Mouse (Mus musculus) heart, adult 18-20 months (tissue): ENCODE data around the gene Lgals3bp. TPM values are rescaled to one million over a fixed set of nuclear protein-coding genes. Genes with fewer than 3 reads are reported as not detected.

Experiments
- DNase-seq, 2 experiments: peaks; one replicate each; pipeline ENCODE4 v3.0.0; 2021 to 2022; ENCODE audit warnings: mixed read lengths in 1 of 2
- total RNA-seq, 2 experiments: library from RNA; stranded (reverse); gene quantifications; 2 replicates each; pipeline ENCODE4 v1.2.3; 2021

Gene Lgals3bp
- total RNA-seq, 2 experiments from 2014 or later = 19.6 to 34.9 TPM

DNA sequence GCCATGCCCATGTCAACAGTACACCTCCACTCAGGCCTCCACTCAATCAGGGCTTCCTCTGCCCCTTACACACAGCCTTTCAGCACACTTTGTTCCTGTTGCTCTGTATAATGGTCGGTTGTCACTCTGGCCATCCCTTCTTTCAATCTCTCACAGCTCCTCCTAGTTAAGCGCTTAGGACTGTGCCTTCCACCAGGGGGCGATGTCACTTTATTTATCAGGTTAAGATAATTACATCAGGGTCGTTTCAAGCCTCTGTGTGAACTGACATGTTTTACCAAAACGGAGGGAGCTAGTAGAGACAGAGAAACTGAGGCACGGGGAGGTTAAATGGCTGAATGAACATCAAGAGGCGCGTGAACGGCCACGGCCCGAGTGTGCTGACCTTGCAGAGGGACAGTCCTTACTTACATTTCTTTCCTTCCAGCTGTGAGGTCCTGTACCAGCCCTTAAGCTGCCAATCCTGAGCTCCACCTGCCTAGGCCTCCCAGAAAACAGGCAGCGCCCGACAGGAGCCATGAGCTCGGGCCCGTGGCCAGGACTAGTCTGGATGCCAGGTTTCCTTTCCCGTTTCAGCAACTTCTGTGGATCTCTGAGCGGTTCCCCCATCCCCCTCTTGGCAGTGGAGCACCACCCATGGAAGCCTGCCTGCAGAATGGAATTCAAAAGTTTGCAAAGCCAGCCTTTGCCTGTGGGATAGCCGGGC, 21.5 kb upstream of the Lgals3bp start:
- DNase-seq = peak; percentile 86 to 94

DNA sequence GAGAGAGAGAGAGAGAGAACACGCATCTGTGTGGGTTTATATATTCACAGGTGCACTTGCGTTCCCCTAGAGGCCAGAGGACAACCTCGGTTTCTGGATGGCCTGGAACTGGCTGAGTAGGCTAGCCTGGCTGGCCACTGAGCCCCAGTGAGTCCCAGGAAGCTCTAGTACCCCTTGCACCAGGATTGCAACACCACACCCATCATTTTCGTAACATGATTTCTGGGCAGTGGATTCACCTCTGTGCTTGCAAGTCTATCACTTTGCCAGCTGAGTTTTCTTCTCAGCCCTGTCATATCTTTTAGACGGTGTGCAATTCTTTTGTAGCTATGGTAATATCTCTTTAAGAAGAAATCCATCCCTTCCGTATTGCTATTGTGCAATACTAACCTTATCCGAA, 18.4 kb upstream of the Lgals3bp start:
- DNase-seq = no peak

DNA sequence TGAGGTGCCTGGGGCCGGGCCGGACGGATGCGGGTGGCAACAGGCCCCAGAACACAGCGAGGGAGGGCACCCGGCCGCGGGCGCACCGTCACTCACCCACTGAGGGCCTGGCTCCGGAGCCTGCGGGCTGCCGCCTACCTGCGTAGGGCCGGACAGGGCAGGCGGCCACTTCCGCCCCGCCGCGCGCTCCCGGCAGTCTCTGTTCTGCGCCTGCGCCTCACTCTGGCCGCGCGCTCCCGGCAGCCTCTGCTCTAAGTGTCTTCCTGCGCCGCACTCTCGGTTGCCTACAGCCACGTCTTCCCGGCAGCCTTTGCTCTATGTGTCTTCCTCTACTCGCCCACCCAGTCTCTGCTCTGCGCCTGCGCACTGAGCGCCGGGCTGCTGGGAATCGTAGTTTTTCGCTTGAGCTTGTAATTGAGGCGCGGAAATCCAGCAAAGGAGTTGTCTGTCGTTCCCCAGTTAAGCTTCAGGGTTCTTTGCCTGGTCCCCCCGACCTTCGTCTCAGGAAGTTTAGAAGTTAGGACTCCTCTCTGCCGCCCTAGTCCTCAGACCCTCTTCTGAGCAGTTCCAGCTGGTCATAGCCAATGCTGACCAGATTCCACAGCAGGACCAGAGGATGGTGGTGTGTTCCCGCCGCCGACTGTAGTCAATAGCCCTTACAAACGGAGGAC, 17.1 kb upstream of the Lgals3bp start, which contains the start of gene Cant1:
Gene Cant1, minus strand, starts transcription at position 253 of the 671 bp plus-strand sequence.
- peak; percentile 97 to 99 for DNase-seq

GRCm38 (mm10) chr11:118418442-118418833, 16.5 kb upstream of the Lgals3bp start:
- no peak for DNase-seq

DNA sequence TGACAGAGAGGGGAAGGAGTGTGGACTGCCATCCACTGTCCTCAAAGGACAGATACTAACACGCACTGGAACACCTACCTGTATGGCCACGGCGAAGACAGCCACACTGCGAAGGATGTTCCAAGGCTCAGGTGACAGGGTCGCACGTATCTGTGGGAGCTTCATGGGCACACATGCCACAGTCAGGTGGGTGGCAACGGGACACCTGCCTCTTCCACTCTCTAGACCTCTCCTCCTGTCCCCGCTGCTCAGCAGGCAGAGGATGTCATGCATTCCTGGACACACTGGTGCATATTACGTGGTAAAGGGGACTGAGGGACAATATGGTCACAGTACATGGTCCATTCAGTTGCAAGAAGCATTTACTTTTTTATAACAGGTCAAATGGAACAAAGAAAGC, 15.6 kb upstream of the Lgals3bp start:
- no peak for DNase-seq

- DNase-seq = no peak
Observed at GRCm38 (mm10) chr11:118416046-118416445, 14.2 kb upstream of the Lgals3bp start.

DNA sequence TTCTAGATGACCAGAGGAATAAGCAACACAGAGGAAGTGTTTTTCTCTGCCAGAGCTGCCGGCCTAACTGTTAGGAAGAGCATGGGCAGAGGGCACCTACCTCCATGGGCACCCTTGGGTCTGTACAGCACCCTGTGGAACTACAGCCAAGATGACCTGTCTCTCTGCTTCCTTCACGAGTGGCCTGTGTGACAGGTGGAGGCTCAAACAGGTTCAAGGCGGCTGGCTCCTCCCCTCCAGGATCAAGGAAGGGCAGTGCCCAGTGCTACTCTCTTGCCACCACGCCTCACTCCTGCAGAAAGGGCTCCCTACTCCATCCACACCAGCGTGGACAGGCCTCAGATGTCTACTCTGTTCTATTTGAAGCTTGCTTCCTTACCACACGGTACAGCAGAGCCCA, 13.7 kb upstream of the Lgals3bp start:
- DNase-seq = no peak

DNA sequence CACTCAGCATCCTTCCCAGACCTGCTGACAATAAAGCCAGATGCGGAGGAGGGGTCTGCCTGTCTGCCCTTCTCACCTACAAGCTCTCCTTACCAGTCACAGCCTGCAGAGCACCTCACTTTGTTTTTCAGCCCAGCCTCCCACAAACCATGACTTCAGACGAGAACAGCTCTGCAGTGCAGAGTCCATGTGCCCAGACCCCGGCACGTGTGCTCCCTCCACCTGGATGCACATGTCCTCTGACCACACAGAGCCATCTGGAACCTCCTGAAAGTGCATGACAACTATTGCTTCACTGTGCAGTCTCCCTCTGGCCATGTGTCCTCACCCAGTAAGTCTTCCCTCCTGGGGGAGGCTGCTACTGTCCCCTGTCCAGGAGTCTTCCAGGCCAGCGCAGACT, 12.4 kb upstream of the Lgals3bp start:
- no peak for DNase-seq

GRCm38 (mm10) chr11:118413055-118413454, 11.2 kb upstream of the Lgals3bp start:
- DNase-seq = no peak

- DNase-seq = no peak
Observed at GRCm38 (mm10) chr11:118412601-118413000, 10.7 kb upstream of the Lgals3bp start.

DNA sequence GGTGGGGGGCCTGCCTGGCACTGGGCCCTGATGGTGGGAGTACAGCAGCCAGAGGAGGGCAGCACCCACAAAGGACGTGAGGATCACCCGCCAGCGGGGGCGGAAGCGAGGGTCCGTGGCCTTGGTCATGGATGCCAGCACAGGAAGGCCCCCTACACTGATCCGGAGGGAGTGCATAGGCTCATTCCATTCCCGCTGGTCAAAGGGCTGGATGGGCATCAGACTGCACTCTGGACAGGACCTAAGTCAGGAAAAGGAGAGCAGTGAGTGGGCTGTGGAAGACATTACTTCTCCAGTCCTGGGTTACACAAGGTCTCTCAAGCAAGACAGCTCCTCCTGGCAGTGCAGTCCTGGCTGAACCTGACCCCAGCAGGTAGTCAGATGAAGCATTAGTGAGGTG, 9.4 kb upstream of the Lgals3bp start:
- no peak for DNase-seq

- no peak for DNase-seq
Observed at GRCm38 (mm10) chr11:118410479-118410878, 8.6 kb upstream of the Lgals3bp start.

GRCm38 (mm10) chr11:118410073-118410444, 8.2 kb upstream of the Lgals3bp start:
- no peak for DNase-seq

DNA sequence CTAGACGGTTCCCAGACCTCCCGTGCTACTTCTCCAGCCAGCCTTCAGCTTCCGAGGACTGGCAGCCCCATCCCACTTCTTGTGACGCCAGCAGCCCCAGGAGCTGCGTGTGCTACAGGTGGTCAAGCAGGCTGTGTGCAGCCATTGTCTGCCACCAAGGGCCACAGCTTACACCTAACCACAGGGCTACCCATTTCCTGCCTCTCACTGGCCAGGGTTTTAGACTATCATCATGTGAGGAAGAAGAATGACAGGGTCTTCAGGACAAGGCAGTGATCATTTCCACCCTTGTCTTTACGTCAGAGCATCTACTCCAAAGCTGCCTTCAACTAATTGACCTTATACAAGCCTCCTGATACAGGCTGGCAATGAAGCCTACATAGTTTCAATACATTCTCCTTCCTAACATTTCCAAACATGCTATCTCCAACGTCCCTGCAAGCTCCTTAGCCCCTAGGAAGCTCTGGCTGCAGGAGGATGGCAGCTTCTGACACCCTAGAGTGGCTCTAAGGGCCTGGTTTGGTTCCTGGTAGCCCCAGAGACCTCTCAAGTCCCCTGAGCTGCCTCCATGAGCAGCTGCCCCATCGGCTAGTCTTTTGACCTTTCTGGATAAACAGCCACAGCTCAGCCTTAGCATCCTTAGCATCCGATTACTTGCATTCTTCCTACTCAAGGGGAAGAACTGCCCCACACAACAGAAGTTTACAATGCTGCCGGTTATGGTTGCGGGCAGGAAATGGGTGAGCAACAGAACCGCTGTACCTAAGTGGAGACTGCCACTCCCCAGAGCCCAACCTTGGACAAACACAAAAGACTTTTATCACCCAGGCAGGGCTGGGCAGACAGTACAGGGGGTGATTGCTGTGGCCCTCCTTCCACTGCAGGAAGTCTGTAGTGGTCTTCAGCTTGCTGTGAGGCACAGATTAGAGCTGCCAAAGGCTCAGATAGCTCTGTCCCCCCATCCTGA, 7.5 kb upstream of the Lgals3bp start:
- no peak for DNase-seq

DNA sequence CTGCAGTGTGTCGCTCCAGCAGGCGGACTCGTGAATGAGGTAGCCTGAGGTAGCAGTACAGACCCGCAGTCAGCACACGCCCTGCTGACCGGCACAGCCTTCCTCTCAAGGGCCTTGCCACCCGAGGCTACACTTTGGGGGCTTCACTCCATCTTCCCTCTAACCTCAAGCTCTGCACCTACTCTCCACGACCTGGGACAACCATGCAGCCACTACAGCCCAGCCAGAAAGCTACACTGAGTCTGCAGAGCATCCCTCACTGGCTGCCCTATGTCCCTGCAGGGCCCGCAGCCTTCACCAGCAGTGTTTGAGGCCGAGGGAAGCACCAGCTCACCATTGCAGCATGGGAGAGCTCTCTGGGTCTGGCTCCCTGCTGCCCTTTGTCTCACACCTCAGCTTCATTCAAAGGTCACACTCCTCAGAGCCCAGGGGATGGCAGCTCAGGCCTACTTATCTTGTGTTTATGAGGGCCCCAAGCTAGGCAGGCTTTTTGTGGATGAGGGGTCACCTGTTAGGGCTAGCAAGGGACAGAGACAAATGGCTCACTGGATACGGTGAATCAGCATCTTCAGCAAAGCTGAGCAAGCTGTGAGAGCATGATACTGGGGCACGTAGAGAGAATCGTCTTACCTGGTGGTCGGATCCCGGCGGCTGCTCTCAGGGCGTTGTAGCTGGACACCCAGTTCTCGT, 6.3 kb upstream of the Lgals3bp start:
- no peak for DNase-seq

GRCm38 (mm10) chr11:118407318-118407910, 5.5 kb upstream of the Lgals3bp start:
- peak in 1 of 2 experiments; percentile 73 for DNase-seq

- no peak for DNase-seq
Observed at GRCm38 (mm10) chr11:118406521-118406920, 4.6 kb upstream of the Lgals3bp start.

DNA sequence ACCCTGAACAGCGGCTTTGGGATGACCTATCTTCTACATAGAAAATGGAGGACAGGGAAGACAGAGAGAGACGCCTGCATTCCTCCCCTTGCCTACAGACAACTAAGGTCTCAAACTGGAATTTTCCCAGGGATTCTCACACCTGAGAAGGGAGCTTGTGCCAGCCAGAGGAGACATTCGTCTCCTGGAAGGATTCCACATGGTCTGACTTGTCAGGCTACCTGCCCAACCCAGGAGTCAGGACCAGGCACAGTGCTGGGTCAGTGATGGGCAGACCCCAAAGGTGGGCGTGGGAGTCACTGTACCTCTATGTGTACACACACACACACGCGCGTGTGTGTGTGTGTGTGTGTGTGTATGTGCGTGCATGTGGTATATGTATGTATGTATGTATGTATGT, 3.4 kb upstream of the Lgals3bp start:
- DNase-seq = no peak

DNA sequence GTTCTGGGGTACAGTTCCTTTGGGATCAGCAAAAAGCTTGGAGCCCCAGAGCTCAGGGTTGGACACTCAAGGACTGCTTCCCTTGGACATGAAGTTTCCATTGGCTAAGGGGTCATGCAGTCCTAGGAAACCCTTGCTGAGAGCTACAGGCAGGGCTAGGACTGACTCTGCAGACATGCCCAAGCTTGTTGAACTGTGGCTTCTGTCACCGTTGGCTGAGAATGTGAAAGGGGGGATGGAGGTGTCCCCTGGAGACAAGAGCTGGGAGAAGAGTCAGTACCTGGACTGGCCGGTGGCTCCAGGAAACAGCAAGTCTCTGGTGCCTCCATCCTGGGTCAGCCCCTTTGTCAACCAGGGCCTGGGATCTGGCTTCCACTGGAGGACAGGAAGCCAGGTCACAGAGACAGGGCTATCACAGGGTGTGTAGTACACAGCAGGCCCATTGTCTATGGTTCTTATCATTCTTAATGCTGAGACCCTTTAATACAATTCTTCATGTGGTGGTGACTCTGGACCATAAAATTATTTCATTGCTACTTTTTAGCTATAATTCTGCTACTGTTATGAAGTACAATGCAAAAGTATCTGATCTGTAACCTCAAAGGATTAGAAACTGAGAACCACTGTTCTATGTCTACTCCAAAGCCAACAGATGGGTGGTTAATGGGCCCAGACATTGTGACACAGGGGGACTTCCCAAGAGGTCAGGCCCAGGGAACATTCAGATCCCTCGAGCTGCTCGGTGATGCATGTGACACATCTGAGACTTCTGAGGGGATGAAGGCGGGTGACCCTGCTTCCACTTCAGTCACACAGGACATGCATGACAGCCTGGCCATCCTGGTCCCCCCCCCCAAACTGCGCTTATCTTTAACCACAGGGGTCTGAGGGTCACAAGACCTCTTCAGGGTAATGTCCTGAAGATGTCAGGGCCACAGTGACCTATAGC, 2.3 kb upstream of the Lgals3bp start:
- DNase-seq = no peak

DNA sequence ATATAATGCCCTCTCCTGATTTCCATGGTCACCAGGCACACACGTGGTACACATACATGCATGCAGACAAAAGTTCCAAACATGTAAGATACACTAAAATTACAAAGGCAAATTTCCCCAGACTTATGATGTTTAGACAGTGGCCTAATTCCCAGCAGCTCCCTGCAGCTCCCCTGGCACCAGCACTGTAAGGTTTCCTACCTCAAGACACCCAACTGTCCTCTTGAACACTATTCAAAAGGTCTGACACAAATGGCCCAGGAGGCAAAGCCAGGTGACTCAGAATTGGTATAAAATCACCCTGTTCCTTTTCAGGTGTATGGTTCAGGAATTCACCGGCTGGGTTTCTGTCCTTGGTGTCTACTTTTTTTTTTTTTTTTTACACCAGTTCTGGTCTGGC, 1.3 kb upstream of the Lgals3bp start:
- DNase-seq = no peak

- no peak for DNase-seq
Observed at GRCm38 (mm10) chr11:118401195-118401594, 697 bp downstream of the Lgals3bp start.
